21 mouse cellular contexts compared by ENCODE assay signal in genomic region chr5:114746886-114747285, GRCm38 (mm10).
"Had no signal": no experiment of that assay in that cellular context is flagged by ENCODE, and none has a peak within 500 bp of the region (broad histone marks: within the 10 kb centered on the region; RNA-seq: fewer than 3 reads in every experiment).

No protein-coding gene starts in this region.

- DNase-seq: kidney, adult 11 months; kidney, adult 8-10 months; kidney, postnatal 10 days; kidney, postnatal 36 days; liver, embryonic 13.5 days; lung, adult 2 months; lung, postnatal 14 days; lung, postnatal 4 days; right cerebral cortex, adult 18-20 months; right cerebral cortex, postnatal 14 days; right cerebral cortex, postnatal 4 days; spleen, adult 18-20 months; thymus, adult 2 months; thymus, postnatal 14 days; thymus, postnatal 4 days had no signal

- ATAC-seq: midbrain, embryonic 15.5 days had no signal

- H3K4me3 ChIP-seq: kidney, embryonic 15.5 days; liver, embryonic 13.5 days; midbrain, embryonic 15.5 days; neural tube, embryonic 12.5 days; neural tube, embryonic 15.5 days had no signal

- H3K27ac ChIP-seq: kidney, embryonic 15.5 days; liver, embryonic 13.5 days; midbrain, embryonic 15.5 days; neural tube, embryonic 12.5 days; neural tube, embryonic 15.5 days; stomach, postnatal 0 days had no signal

- H3K9ac ChIP-seq: kidney, embryonic 15.5 days; liver, embryonic 13.5 days; midbrain, embryonic 15.5 days; neural tube, embryonic 12.5 days; neural tube, embryonic 15.5 days had no signal

- H3K4me1 ChIP-seq: kidney, embryonic 15.5 days; liver, embryonic 13.5 days; midbrain, embryonic 15.5 days; neural tube, embryonic 12.5 days; neural tube, embryonic 15.5 days had no signal

- H3K4me2 ChIP-seq: kidney, embryonic 15.5 days; liver, embryonic 13.5 days; midbrain, embryonic 11.5 days; midbrain, embryonic 15.5 days; neural tube, embryonic 12.5 days; neural tube, embryonic 15.5 days had no signal

- H3K9me3 ChIP-seq: kidney, embryonic 15.5 days; liver, embryonic 13.5 days; midbrain, embryonic 15.5 days; neural tube, embryonic 12.5 days; neural tube, embryonic 15.5 days had no signal

- H3K27me3 ChIP-seq: kidney, embryonic 15.5 days; liver, embryonic 13.5 days; midbrain, embryonic 15.5 days; neural tube, embryonic 12.5 days; neural tube, embryonic 15.5 days had no signal
